Mouse (Mus musculus) forebrain, embryonic 14.5 days (tissue): ENCODE results near the gene Samd14. TPM values are rescaled to one million over a fixed set of nuclear protein-coding genes. Genes with fewer than 3 reads are reported as not detected.
A peak's percentile ranks its signal among the peaks of the same experiment; 100 is the strongest.

ENCODE experiments used
- ATAC-seq: fragments of 200-750 bp; cut with Nextera tagmentation; 2 replicates; pipeline ENCODE4 v1.8.0; 2017; ENCODE audit warnings: mild to moderate bottlenecking, moderate library complexity
- DNase-seq: peaks from one replicate; pipeline ENCODE4 v3.0.0-alpha.2; 2015; ENCODE audit warnings: low spot score
- H3K27ac ChIP-seq: fragments of 300-500 bp; sonication (generic); 2 replicates; pipeline ENCODE4 v1.5.1; 2014; ENCODE audit warnings: low read depth, mild to moderate bottlenecking, control low read depth, low read length, moderate library complexity
- H3K27me3 ChIP-seq: fragments of 300-500 bp; sonication (generic); replicated peaks from 2 replicates; pipeline ENCODE4 v1.6.1; 2014; ENCODE audit warnings: low read length, control low read depth, mixed read lengths; ENCODE audit not compliant: control insufficient read depth, insufficient read depth
- H3K36me3 ChIP-seq: fragments of 300-500 bp; sonication (generic); 2 replicates; pipeline ENCODE4 v1.6.1; 2014; ENCODE audit warnings: low read length, control low read depth; ENCODE audit not compliant: control insufficient read depth, insufficient read depth
- H3K4me1 ChIP-seq: fragments of 300-500 bp; sonication (generic); 2 replicates; pipeline ENCODE4 v1.6.1; 2014; ENCODE audit warnings: antibody characterized with exemption, low read length, control low read depth; ENCODE audit not compliant: control insufficient read depth, insufficient read depth
- H3K4me2 ChIP-seq: fragments of 300-500 bp; sonication (generic); 2 replicates; pipeline ENCODE4 v1.6.1; 2014; ENCODE audit warnings: mild to moderate bottlenecking, control low read depth, low read length
- H3K4me3 ChIP-seq: fragments of 300-500 bp; sonication (generic); 2 replicates; pipeline ENCODE4 v1.5.1; 2014; ENCODE audit warnings: low read depth, low read length, control low read depth
- H3K9ac ChIP-seq: fragments of 300-500 bp; sonication (generic); 2 replicates; pipeline ENCODE4 v1.6.1; 2014; ENCODE audit warnings: mild to moderate bottlenecking, low read length, control low read depth, moderate library complexity
- H3K9me3 ChIP-seq: fragments of 300-500 bp; sonication (generic); replicated peaks from 2 replicates; pipeline ENCODE4 v1.6.1; 2016; ENCODE audit warnings: low read length, control low read depth, mixed read lengths; ENCODE audit not compliant: control insufficient read depth
- WGBS: fragments of 180-500 bp; shearing (Covaris S2); extraction: QIAGEN DNeasy Blood & Tissue Kit; methylation state at CpG from one replicate; pipeline ENCODE4 v1.1.7; 2014; 5-methylcytosine and 5-hydroxymethylcytosine counted together
- polyA plus RNA-seq: library from polyadenylated mRNA; unstranded; fragments of >200 nt; fragmentation: Nextera tagmentation; extraction: Ambion mirVana; gene quantifications from 2 replicates; pipeline ENCODE4 v1.2.1, GENCODE M21; 2014

Samd14 gene
- polyA plus RNA-seq, 1 experiment from 2014 or later = 81.7 TPM

DNA sequence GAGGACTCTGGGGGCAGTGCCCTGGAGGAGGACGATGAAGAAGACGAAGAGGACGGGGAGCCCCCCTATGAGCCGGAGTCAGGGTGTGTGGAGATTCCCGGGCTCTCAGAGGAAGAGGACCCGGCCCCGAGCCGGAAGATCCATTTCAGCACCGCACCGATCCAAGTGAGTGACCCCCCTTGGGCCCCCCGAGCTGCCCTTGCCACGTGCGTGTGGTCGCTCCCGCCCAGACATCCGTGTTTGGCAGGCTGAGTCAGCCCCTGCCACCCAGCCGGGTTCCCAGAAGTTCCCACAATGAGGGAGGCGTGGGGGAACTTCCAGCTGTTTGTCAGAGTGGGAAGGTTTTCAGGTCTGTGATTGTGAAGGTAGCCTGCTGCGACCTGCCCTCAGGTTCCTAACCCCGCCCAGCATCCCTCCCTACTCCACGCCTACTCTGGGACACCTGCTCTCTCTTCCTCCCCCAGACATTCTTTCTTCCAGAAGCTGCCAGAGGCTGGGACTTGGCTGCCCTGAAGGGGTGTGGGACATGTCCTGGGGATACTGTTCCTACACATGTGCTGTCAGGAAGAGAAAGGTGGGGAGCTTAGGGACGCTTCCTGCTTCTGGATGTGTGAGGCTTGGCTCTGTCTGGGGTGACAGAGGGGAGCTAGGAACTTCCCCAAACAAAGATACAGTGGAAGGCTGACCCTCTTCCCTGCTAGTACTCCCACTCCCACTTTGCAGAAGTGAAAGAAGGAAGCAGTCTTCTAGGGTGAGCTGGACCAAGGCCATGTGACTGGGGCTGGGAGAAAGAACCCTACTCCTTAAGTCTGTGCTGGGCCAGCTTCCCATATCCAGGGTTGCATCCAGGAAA lies 16.7 kb upstream of the Samd14 start:
- Histone ChIP-seq H3K9ac (peak overlapping the region; percentile 94), H3K36me3 (peaks cover 31% of the 10 kb centered on the region), H3K4me2 (peak overlapping the region; percentile 99), H3K4me3 (peak overlapping the region; percentile 86), H3K27me3 (no peaks in the 10 kb centered on the region), H3K4me1 (peaks cover 51% of the 10 kb centered on the region), H3K27ac (peak overlapping the region; percentile 94; the same call in 1 of the 2 replicates), H3K9me3 (no peaks in the 10 kb centered on the region)
- 2% methylated on average over 22 of the region's 22 CpGs for WGBS
- DNase-seq (no peak), ATAC-seq (no peak)

DNA sequence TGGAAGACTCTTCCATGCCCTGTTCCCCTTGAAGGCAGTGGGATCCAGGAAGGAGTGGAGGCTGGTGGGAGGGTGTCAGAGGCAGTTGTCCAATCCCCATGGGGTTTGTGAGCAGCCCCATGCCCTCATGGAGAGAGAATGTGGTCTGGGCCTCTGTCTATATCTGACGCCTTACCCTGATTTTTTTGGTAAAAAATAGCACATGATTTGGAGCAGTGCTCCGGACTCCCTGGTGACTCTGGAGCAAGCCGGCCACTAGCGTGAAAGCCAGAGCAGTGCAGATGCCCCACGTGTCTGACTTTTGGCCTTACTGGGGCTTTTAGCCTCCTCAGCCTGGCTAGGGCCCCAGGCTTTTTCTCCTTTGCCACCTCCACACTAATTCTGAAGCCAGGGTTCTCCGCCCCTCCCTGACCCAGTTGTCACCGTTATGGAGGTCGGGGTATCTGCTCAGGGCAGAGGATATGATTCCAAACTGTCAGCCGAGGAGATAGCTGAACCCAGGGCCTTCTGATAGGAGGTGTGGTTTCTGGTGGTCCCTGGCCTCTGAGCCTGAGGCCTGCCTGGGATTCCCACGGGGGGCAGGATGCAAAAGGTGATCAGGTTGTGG lies 15.4 kb upstream of the Samd14 start:
- WGBS = 59% methylated on average over 10 of the region's 10 CpGs
- Histone ChIP-seq H3K4me1 (peaks cover 48% of the 10 kb centered on the region), H3K27me3 (no peaks in the 10 kb centered on the region), H3K9me3 (no peaks in the 10 kb centered on the region), H3K4me3 (peak overlapping the region; percentile 86), H3K27ac (no peak overlapping the region), H3K36me3 (peaks cover 44% of the 10 kb centered on the region), H3K9ac (peak overlapping the region; percentile 94), H3K4me2 (peak overlapping the region; percentile 99)
- no peak for ATAC-seq
- no peak for DNase-seq

DNA sequence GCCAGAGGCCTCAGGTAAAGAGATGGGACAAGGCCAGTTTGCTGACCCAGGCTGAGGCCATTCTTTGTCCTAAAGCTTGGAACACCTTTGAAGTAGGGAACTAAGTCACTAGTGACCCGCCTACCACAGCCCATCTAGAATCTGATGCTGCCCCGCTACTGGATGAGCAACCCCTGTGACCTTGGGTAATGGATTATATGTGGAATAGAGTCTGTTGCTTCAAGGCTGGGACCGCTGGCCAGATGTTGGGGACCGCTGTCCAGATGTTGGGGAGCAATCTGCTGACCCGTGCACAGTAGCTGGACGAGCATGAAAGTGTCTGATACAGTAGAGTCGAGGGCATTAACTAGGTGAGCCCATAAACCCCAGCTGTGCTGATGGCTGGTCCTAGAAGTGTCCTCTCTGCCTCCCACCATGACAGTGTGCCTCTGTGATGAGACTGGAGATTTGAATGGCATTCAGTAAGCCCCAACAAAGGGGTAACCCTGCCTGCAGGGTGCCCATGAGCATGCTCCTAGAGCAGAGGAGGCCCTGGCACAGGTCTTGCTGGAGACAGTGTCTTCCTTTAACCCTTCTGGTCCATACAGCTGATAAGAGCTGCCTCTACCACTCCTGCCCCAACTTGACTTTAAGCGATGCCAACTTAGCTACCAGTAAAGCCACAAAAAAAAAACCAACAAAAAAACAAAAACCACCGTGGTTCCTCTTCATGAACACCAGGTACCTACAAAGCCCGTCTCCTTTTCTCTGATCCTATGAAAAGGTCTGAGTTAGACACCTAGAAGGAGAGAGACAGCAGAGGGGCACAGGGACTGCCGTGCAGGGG lies 14.5 kb upstream of the Samd14 start:
- DNase-seq (no peak), ATAC-seq (no peak)
- Histone ChIP-seq H3K27me3 (no peaks in the 10 kb centered on the region), H3K4me3 (peak overlapping the region; percentile 86), H3K4me2 (peak overlapping the region; percentile 99), H3K4me1 (peaks cover 45% of the 10 kb centered on the region), H3K9ac (peak overlapping the region; percentile 94), H3K27ac (no peak overlapping the region), H3K36me3 (peaks cover 53% of the 10 kb centered on the region), H3K9me3 (no peaks in the 10 kb centered on the region)
- WGBS = 84% methylated on average over 11 of the region's 11 CpGs

DNA sequence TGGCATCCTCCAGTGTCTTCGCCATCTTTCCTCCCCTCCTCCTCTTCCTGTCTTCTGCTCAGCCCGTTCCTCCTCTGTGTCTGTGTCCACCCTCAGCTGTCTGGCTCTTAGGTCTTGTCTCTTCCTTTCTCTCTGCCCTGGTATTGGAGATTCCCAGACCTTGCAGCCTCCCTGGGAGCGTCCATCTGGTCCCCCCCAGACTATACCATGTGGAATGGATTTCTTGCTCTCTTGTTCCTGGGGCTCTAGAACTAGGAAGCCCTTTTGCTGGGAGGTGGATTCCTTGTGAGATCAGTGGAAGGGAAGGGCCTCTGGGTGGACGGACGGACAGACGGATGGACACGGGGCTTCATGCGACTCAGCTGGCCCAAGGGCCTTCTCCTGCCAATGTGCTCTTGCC lies 13.6 kb upstream of the Samd14 start:
- peaks cover 45% of the 10 kb centered on the region for H3K4me1 ChIP-seq
- H3K9ac ChIP-seq = peak overlapping the region; percentile 94; the same call in 1 of the 2 replicates
- no peak for ATAC-seq
- H3K27me3 ChIP-seq = no peaks in the 10 kb centered on the region
- peak overlapping the region; percentile 99 for H3K4me2 ChIP-seq
- no peak overlapping the region for H3K27ac ChIP-seq
- WGBS = 87% methylated on average over 8 of the region's 8 CpGs
- peaks cover 59% of the 10 kb centered on the region for H3K36me3 ChIP-seq
- DNase-seq = no peak
- no peaks in the 10 kb centered on the region for H3K9me3 ChIP-seq
- H3K4me3 ChIP-seq = no peak overlapping the region

DNA sequence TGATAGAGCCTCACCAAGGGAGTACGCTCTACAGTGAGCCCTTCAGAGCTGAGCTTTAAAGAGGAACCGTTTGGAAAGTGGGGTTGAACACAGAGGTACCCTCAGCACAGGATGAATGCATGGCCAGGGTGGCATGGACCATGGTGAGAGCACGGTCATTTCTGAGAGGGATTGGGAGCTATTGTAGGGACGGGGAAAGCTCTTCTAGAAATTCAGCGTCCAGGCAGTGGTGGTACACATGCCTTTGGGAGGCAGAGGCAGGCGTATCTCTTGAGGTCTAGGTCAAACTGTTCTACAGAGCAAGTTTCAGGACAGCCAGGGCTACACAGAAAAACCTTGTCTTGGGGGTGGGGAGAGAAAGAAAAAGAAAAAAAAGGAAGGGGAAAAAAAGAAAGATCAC lies 12.7 kb upstream of the Samd14 start:
- Histone ChIP-seq H3K4me1 (peaks cover 45% of the 10 kb centered on the region), H3K4me3 (no peak overlapping the region), H3K9ac (no peak overlapping the region), H3K9me3 (no peaks in the 10 kb centered on the region), H3K36me3 (peaks cover 66% of the 10 kb centered on the region), H3K27me3 (no peaks in the 10 kb centered on the region), H3K4me2 (no peak overlapping the region), H3K27ac (no peak overlapping the region)
- ATAC-seq (no peak), DNase-seq (no peak)
- 92% methylated on average over 6 of the region's 6 CpGs for WGBS

DNA sequence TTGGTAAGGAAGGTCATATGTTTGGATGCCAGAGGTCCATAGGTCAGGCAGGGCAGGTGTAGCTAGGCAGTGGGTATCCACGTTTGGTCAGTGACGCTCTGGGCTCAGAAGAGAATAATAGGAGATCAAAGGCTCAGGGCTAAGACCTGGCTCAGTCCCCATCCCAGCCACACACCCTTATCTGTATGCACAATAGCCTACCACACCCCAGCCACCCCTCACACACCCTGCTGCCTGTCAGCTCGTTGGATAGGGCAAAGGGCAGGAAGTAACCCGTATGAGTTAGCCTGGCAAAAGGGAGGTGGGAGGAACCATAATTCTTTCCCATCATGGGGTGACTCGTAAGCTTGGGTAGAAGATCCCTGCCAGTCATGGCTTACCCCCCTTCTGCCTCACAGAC lies 12.1 kb upstream of the Samd14 start:
- ATAC-seq (no peak), DNase-seq (no peak)
- H3K4me3 ChIP-seq = no peak overlapping the region
- peaks cover 45% of the 10 kb centered on the region for H3K4me1 ChIP-seq
- H3K9ac ChIP-seq = peak overlapping the region; percentile 17; the same call in 1 of the 2 replicates
- H3K27ac ChIP-seq = peak overlapping the region; percentile 72
- peaks cover 72% of the 10 kb centered on the region for H3K36me3 ChIP-seq
- no peaks in the 10 kb centered on the region for H3K27me3 ChIP-seq
- peak overlapping the region; percentile 14; the same call in 1 of the 2 replicates for H3K4me2 ChIP-seq
- no peaks in the 10 kb centered on the region for H3K9me3 ChIP-seq
- WGBS = 72% methylated on average over 5 of the region's 5 CpGs

DNA sequence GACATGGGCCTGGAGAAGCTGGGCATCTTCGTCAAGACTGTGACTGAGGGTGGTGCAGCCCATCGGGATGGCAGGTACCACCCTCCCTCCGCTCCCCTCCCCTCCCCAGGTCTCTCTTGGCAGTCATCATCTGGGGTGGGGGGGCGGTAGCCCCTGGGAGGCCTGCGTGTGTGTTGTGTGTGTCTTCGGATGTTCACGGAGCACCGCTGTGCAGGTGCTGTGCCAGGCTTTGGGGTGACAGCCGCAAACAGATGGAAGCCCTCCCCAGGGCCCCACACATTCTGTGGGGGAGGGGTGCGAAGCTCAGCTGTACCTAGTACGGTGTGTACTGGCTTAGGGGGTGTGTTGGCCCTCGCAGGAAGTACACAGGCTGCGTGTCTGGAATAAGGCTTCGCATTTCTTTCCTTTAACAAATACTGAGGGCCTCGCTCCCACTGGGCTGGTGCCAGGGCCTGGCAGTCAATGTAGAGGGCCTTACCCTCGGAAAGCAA lies 11.6 kb upstream of the Samd14 start:
- Histone ChIP-seq H3K4me2 (peak overlapping the region; percentile 14; the same call in 1 of the 2 replicates), H3K4me1 (peaks cover 42% of the 10 kb centered on the region), H3K9me3 (no peaks in the 10 kb centered on the region), H3K4me3 (no peak overlapping the region), H3K36me3 (peaks cover 77% of the 10 kb centered on the region), H3K27ac (peak overlapping the region; percentile 72), H3K27me3 (no peaks in the 10 kb centered on the region), H3K9ac (no peak overlapping the region)
- peak; percentile 50 for DNase-seq
- WGBS = 58% methylated on average over 16 of the region's 16 CpGs
- peak; percentile 32; the same call in 1 of the 2 replicates for ATAC-seq

DNA sequence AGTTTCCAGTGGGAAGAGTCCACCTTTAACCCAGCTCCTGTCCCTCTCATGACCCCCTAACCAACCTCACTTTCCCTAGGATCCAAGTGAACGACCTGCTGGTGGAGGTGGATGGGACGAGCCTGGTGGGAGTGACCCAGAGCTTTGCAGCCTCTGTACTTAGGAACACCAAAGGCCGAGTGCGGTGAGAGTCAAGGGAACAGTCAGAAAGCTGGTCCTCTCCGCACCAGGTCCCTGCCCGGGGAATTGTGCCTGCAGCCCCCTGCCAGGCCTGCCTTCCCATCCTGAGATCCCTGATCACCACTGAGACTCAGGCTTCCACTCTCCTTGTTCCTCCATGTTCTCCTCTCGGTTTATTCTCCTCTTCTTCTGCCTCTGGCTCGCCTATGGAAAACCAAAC lies 9.6 kb upstream of the Samd14 start:
- ATAC-seq = no peak
- H3K9ac ChIP-seq = no peak overlapping the region
- H3K27ac ChIP-seq = no peak overlapping the region
- H3K36me3 ChIP-seq = peaks cover 91% of the 10 kb centered on the region
- 83% methylated on average over 8 of the region's 8 CpGs for WGBS
- no peaks in the 10 kb centered on the region for H3K27me3 ChIP-seq
- no peaks in the 10 kb centered on the region for H3K9me3 ChIP-seq
- H3K4me3 ChIP-seq = no peak overlapping the region
- H3K4me2 ChIP-seq = no peak overlapping the region
- DNase-seq = no peak
- H3K4me1 ChIP-seq = peaks cover 22% of the 10 kb centered on the region
